Mouse (Mus musculus): Measurements from ENCODE around the gene Hnrnpl. TPM values are rescaled to one million over a fixed set of nuclear protein-coding genes. Genes with fewer than 3 reads are reported as not detected.

Gene Hnrnpl
- total RNA-seq, 4 experiments from 2014 or later = 185 to 230 (median 214) TPM

- no peak for DNase-seq (ENCODE audit: low spot score)
Observed at GRCm38 (mm10) chr7:28790066-28790806, 18.1 kb upstream of the Hnrnpl start.

GRCm38 (mm10) chr7:28791706-28792105 lies 16.6 kb upstream of the Hnrnpl start:
- no peak for DNase-seq (ENCODE audit: low spot score)

- DNase-seq (ENCODE audit: low spot score) = no peak
Observed at GRCm38 (mm10) chr7:28792391-28793185, 15.8 kb upstream of the Hnrnpl start.

GRCm38 (mm10) chr7:28793834-28794233 lies 14.5 kb upstream of the Hnrnpl start:
- peak; percentile 33 for DNase-seq (ENCODE audit: low spot score)

- DNase-seq (ENCODE audit: low spot score) = no peak
Observed at GRCm38 (mm10) chr7:28794496-28794895, 13.8 kb upstream of the Hnrnpl start.

GRCm38 (mm10) chr7:28795832-28796231 lies 12.5 kb upstream of the Hnrnpl start:
- peak; percentile 49 for DNase-seq (ENCODE audit: low spot score)

- DNase-seq (ENCODE audit: low spot score) = peak; percentile 78
Observed at GRCm38 (mm10) chr7:28796562-28796975, 11.8 kb upstream of the Hnrnpl start.

GRCm38 (mm10) chr7:28799994-28800393 lies 8.3 kb upstream of the Hnrnpl start:
- DNase-seq (ENCODE audit: low spot score) = no peak

- DNase-seq (ENCODE audit: low spot score) = no peak
Observed at GRCm38 (mm10) chr7:28801451-28801850, 6.9 kb upstream of the Hnrnpl start.

- peak; percentile 67 for DNase-seq (ENCODE audit: low spot score)
Observed at GRCm38 (mm10) chr7:28801901-28802670, 6.3 kb upstream of the Hnrnpl start.

- peak; percentile 61 for DNase-seq (ENCODE audit: low spot score)
Observed at GRCm38 (mm10) chr7:28802846-28803588, 5.3 kb upstream of the Hnrnpl start.

GRCm38 (mm10) chr7:28803756-28804155 lies 4.6 kb upstream of the Hnrnpl start:
- no peak for DNase-seq (ENCODE audit: low spot score)

GRCm38 (mm10) chr7:28806869-28807268 lies 1.5 kb upstream of the Hnrnpl start:
- DNase-seq (ENCODE audit: low spot score) = no peak

GRCm38 (mm10) chr7:28807641-28808220 lies 610 bp upstream of the Hnrnpl start:
- peak; percentile 48 for DNase-seq (ENCODE audit: low spot score)

- peak; percentile 96 for DNase-seq (ENCODE audit: low spot score)
Observed at GRCm38 (mm10) chr7:28808957-28809393, 634 bp downstream of the Hnrnpl start.

- no peak for DNase-seq (ENCODE audit: low spot score)
Observed at GRCm38 (mm10) chr7:28809401-28810089, 1.2 kb downstream of the Hnrnpl start.

- DNase-seq (ENCODE audit: low spot score) = peak; percentile 99
Observed at GRCm38 (mm10) chr7:28810107-28811066, 2.0 kb downstream of the Hnrnpl start.

- peak; percentile 87 for DNase-seq (ENCODE audit: low spot score)
Observed at GRCm38 (mm10) chr7:28811228-28811627, 2.9 kb downstream of the Hnrnpl start.

GRCm38 (mm10) chr7:28811640-28812275 lies 3.4 kb downstream of the Hnrnpl start:
- DNase-seq (ENCODE audit: low spot score) = no peak
